Mouse (Mus musculus) heart, embryonic 11.5 days (tissue): ENCODE measurements around the gene Samd13. TPM values are rescaled to one million over a fixed set of nuclear protein-coding genes. Genes with fewer than 3 reads are reported as not detected.

Source experiments
- ATAC-seq: fragments of 200-750 bp; cut with Nextera tagmentation; replicated peaks from 2 replicates; pipeline ENCODE4 v1.8.0; 2017; ENCODE audit warnings: moderate library complexity; ENCODE audit not compliant: insufficient number of reproducible peaks, low FRiP score, low TSS enrichment
- H3K27ac ChIP-seq: fragments of 300-500 bp; sonication (generic); 2 replicates; pipeline ENCODE4 v1.5.1; 2014; ENCODE audit warnings: mild to moderate bottlenecking, low read depth, low read length
- H3K27me3 ChIP-seq: fragments of 300-500 bp; sonication (generic); 2 replicates; pipeline ENCODE4 v1.6.1; 2014; ENCODE audit warnings: mild to moderate bottlenecking, low read length, mixed read lengths; ENCODE audit not compliant: control insufficient read depth, insufficient read depth
- H3K36me3 ChIP-seq: fragments of 300-500 bp; sonication (generic); 2 replicates; pipeline ENCODE4 v1.6.1; 2014; ENCODE audit warnings: mild to moderate bottlenecking, low read length, moderate library complexity, mixed read lengths; ENCODE audit not compliant: control insufficient read depth, insufficient read depth
- H3K4me1 ChIP-seq: fragments of 300-500 bp; sonication (generic); 2 replicates; pipeline ENCODE4 v1.6.1; 2014; ENCODE audit warnings: low read length; ENCODE audit not compliant: control insufficient read depth, insufficient read depth
- H3K4me2 ChIP-seq: fragments of 300-500 bp; sonication (generic); 2 replicates; pipeline ENCODE4 v1.6.1; 2014; ENCODE audit warnings: mild to moderate bottlenecking, moderate library complexity
- H3K4me3 ChIP-seq: fragments of 300-500 bp; sonication (generic); 2 replicates; pipeline ENCODE4 v1.5.1; 2014; ENCODE audit warnings: low read depth, low read length
- H3K9ac ChIP-seq: fragments of 300-500 bp; sonication (generic); 2 replicates; pipeline ENCODE4 v1.6.1; 2014; ENCODE audit warnings: mild to moderate bottlenecking, low read depth, low read length, moderate library complexity
- H3K9me3 ChIP-seq: fragments of 300-500 bp; sonication (generic); replicated peaks from 2 replicates; pipeline ENCODE4 v1.6.1; 2016; ENCODE audit warnings: low read length; ENCODE audit not compliant: control insufficient read depth
- WGBS: fragments of 180-500 bp; shearing (Covaris S2); extraction: QIAGEN DNeasy Blood & Tissue Kit; methylation state at CpG from one replicate; pipeline ENCODE4 v1.1.7; 2014; ENCODE audit not compliant: insufficient replicate concordance; 5-methylcytosine and 5-hydroxymethylcytosine counted together
- polyA plus RNA-seq: library from polyadenylated mRNA; unstranded; fragments of >200 nt; fragmentation: Nextera tagmentation; extraction: Ambion mirVana; gene quantifications from 2 replicates; pipeline ENCODE4 v1.2.1, GENCODE M21; 2014

Samd13 gene
- polyA plus RNA-seq, 1 experiment from 2014 or later, result 1.7 TPM

GRCm38 (mm10) chr3:146641818-146642427 is 43.5 kb downstream of the Samd13 start:
- H3K27me3 ChIP-seq, result no peaks in the 10 kb centered on the region
- WGBS, result 57% methylated on average over 4 of the region's 4 CpGs
- H3K4me2 ChIP-seq, result no peak overlapping the region
- no peak overlapping the region for H3K27ac ChIP-seq
- ATAC-seq, result no peak
- H3K4me3 ChIP-seq, result no peak overlapping the region
- H3K9ac ChIP-seq, result no peak overlapping the region
- no peaks in the 10 kb centered on the region for H3K36me3 ChIP-seq
- H3K4me1 ChIP-seq, result peaks cover 8% of the 10 kb centered on the region; the same call in 1 of the 2 replicates
- H3K9me3 ChIP-seq, result no peaks in the 10 kb centered on the region

- no peak overlapping the region for H3K4me3 ChIP-seq
- 82% methylated on average over 5 of the region's 5 CpGs for WGBS
- no peak overlapping the region for H3K4me2 ChIP-seq
- no peak for ATAC-seq
- H3K36me3 ChIP-seq, result no peaks in the 10 kb centered on the region
- H3K9ac ChIP-seq, result no peak overlapping the region
- H3K9me3 ChIP-seq, result no peaks in the 10 kb centered on the region
- no peak overlapping the region for H3K27ac ChIP-seq
- no peaks in the 10 kb centered on the region for H3K4me1 ChIP-seq
- H3K27me3 ChIP-seq, result no peaks in the 10 kb centered on the region
Measured at GRCm38 (mm10) chr3:146632506-146632905, 52.9 kb downstream of the Samd13 start.

GRCm38 (mm10) chr3:146628227-146628982 is 57.0 kb downstream of the Samd13 start:
- 60% methylated on average over 8 of the region's 8 CpGs for WGBS
- Histone ChIP-seq H3K9ac (no peak overlapping the region), H3K9me3 (no peaks in the 10 kb centered on the region), H3K27ac (no peak overlapping the region), H3K27me3 (no peaks in the 10 kb centered on the region), H3K36me3 (no peaks in the 10 kb centered on the region), H3K4me1 (no peaks in the 10 kb centered on the region), H3K4me2 (no peak overlapping the region), H3K4me3 (no peak overlapping the region)
- no peak for ATAC-seq

- H3K4me3 ChIP-seq, result no peak overlapping the region
- no peak for ATAC-seq
Measured at GRCm38 (mm10) chr3:146625766-146626165, 59.6 kb downstream of the Samd13 start.

GRCm38 (mm10) chr3:146621966-146622365 is 63.4 kb downstream of the Samd13 start:
- H3K27ac ChIP-seq, result no peak overlapping the region
- ATAC-seq, result no peak
- no peaks in the 10 kb centered on the region; the same call in 1 of the 2 replicates for H3K4me1 ChIP-seq
- no peaks in the 10 kb centered on the region for H3K9me3 ChIP-seq
- no peak overlapping the region for H3K4me3 ChIP-seq
- no peaks in the 10 kb centered on the region for H3K36me3 ChIP-seq
- H3K9ac ChIP-seq, result no peak overlapping the region
- no peak overlapping the region for H3K4me2 ChIP-seq
- 87% methylated on average over 11 of the region's 11 CpGs for WGBS
- no peaks in the 10 kb centered on the region for H3K27me3 ChIP-seq

More at GRCm38 (mm10) chr3:146625766-146626165, 59.6 kb downstream of the Samd13 start:
- no peaks in the 10 kb centered on the region for H3K36me3 ChIP-seq
- H3K4me2 ChIP-seq, result no peak overlapping the region
- no peaks in the 10 kb centered on the region for H3K4me1 ChIP-seq
- no peaks in the 10 kb centered on the region for H3K27me3 ChIP-seq
- no peak overlapping the region for H3K9ac ChIP-seq
- no peaks in the 10 kb centered on the region for H3K9me3 ChIP-seq
- 71% methylated on average over 4 of the region's 4 CpGs for WGBS
- no peak overlapping the region for H3K27ac ChIP-seq

- Histone ChIP-seq H3K27me3 (no peaks in the 10 kb centered on the region), H3K4me2 (no peak overlapping the region), H3K4me1 (no peaks in the 10 kb centered on the region; the same call in 1 of the 2 replicates), H3K9ac (no peak overlapping the region), H3K36me3 (no peaks in the 10 kb centered on the region), H3K9me3 (no peaks in the 10 kb centered on the region), H3K4me3 (no peak overlapping the region), H3K27ac (no peak overlapping the region)
- ATAC-seq, result no peak
- 79% methylated on average over 14 of the region's 14 CpGs for WGBS
Measured at GRCm38 (mm10) chr3:146620555-146621249, 64.7 kb downstream of the Samd13 start.

- 80% methylated on average over 10 of the region's 10 CpGs for WGBS
- H3K4me1 ChIP-seq, result no peaks in the 10 kb centered on the region; the same call in 1 of the 2 replicates
- H3K4me2 ChIP-seq, result no peak overlapping the region
- no peaks in the 10 kb centered on the region for H3K36me3 ChIP-seq
- no peak overlapping the region for H3K27ac ChIP-seq
- H3K9ac ChIP-seq, result no peak overlapping the region
- H3K9me3 ChIP-seq, result no peaks in the 10 kb centered on the region
- no peak overlapping the region for H3K4me3 ChIP-seq
- no peaks in the 10 kb centered on the region for H3K27me3 ChIP-seq
- ATAC-seq, result no peak
Measured at GRCm38 (mm10) chr3:146620101-146620500, 65.3 kb downstream of the Samd13 start.

- 54% methylated on average over 4 of the region's 4 CpGs for WGBS
- ATAC-seq, result no peak
- no peaks in the 10 kb centered on the region for H3K27me3 ChIP-seq
- H3K36me3 ChIP-seq, result no peaks in the 10 kb centered on the region
- H3K9me3 ChIP-seq, result no peaks in the 10 kb centered on the region
- H3K4me1 ChIP-seq, result no peaks in the 10 kb centered on the region; the same call in 1 of the 2 replicates
- H3K4me3 ChIP-seq, result no peak overlapping the region
- H3K27ac ChIP-seq, result no peak overlapping the region
- no peak overlapping the region for H3K4me2 ChIP-seq
- no peak overlapping the region for H3K9ac ChIP-seq
Measured at GRCm38 (mm10) chr3:146618357-146618756, 67.0 kb downstream of the Samd13 start.
